Mouse (Mus musculus) thymus, adult 2 months (tissue): ENCODE data around the gene Gm49318. TPM values are rescaled to one million over a fixed set of nuclear protein-coding genes. Genes with fewer than 3 reads are reported as not detected.
A peak's percentile ranks its signal among the peaks of the same experiment; 100 is the strongest.
"Not testable (repeated sequence)": the region's sequence is repeated elsewhere in the genome, so short reads cannot be mapped to it uniquely, and the experiment has no call there.

Experiments
- DNase-seq: peaks from one replicate; pipeline ENCODE4 v3.0.0; 2021
- H3K27ac ChIP-seq: fragments of 200-500 bp; 2 replicates; pipeline ENCODE4 v1.5.1; 2012; ENCODE audit warnings: low read length, control low read depth; ENCODE audit not compliant: control insufficient read depth, insufficient read depth
- H3K27me3 ChIP-seq: fragments of 200-500 bp; 2 replicates; pipeline ENCODE4 v1.6.1; 2012; ENCODE audit warnings: mild to moderate bottlenecking, low read length, moderate library complexity, mixed read lengths; ENCODE audit not compliant: control insufficient read depth, insufficient read depth
- H3K36me3 ChIP-seq: fragments of 200-500 bp; 2 replicates; pipeline ENCODE4 v1.6.1; 2012; ENCODE audit warnings: mild to moderate bottlenecking, low read length, moderate library complexity; ENCODE audit not compliant: control insufficient read depth, insufficient read depth
- H3K4me1 ChIP-seq: fragments of 200-500 bp; replicated peaks from 2 replicates; pipeline ENCODE4 v1.6.1; 2012; ENCODE audit warnings: low read length; ENCODE audit not compliant: control insufficient read depth, insufficient read depth
- H3K4me3 ChIP-seq: fragments of 200-500 bp; 2 replicates; pipeline ENCODE4 v1.5.1; 2012; ENCODE audit warnings: mild to moderate bottlenecking, low read length, control low read depth, moderate library complexity; ENCODE audit not compliant: control insufficient read depth, insufficient read depth
- CTCF ChIP-seq: fragments of 200-500 bp; IDR thresholded peaks from 2 replicates; pipeline ENCODE4 v1.5.1; 2012; ENCODE audit warnings: mild to moderate bottlenecking, control low read depth, low read length, moderate library complexity, borderline replicate concordance; ENCODE audit not compliant: control insufficient read depth, poor library complexity, insufficient read depth; ENCODE audit errors: extremely low read depth
- POLR2A ChIP-seq: fragments of 200-500 bp; IDR thresholded peaks from 2 replicates; pipeline ENCODE4 v1.6.1; 2012; ENCODE audit warnings: mild to moderate bottlenecking, low read length, control low read depth, moderate library complexity; ENCODE audit not compliant: control insufficient read depth, poor library complexity, insufficient read depth; ENCODE audit errors: extremely low read depth
- WGBS: fragments of 180-500 bp; shearing (Covaris S2); methylation state at CpG from one replicate; pipeline ENCODE4 v1.1.7; 2018; 5-methylcytosine and 5-hydroxymethylcytosine counted together
- polyA plus RNA-seq: library from polyadenylated mRNA; depleted of rRNA; stranded (reverse); fragments of >200 nt; gene quantifications from 2 replicates; pipeline ENCODE4 v1.2.3, GENCODE M21; 2012

Gene Gm49318
- polyA plus RNA-seq, 1 experiment: not detected

GRCm38 (mm10) chr9:22089281-22089680 lies 18.2 kb upstream of the Gm49318 start:
- TF ChIP-seq CTCF (no peak), POLR2A (no peak)
- Histone ChIP-seq H3K27ac (no peak overlapping the region), H3K4me1 (peaks cover 5% of the 10 kb centered on the region), H3K36me3 (no peaks in the 10 kb centered on the region), H3K4me3 (no peak overlapping the region), H3K27me3 (no peaks in the 10 kb centered on the region)
- no peak for DNase-seq
- 98% methylated on average over 7 of the region's 7 CpGs for WGBS

GRCm38 (mm10) chr9:22087034-22087618 lies 16.1 kb upstream of the Gm49318 start:
- no peaks in the 10 kb centered on the region for H3K27me3 ChIP-seq
- H3K36me3 ChIP-seq: no peaks in the 10 kb centered on the region
- no peak overlapping the region for H3K27ac ChIP-seq
- 89% methylated on average over 2 of the region's 2 CpGs for WGBS
- DNase-seq: no peak
- TF ChIP-seq POLR2A (no peak), CTCF (no peak)
- H3K4me1 ChIP-seq: peaks cover 5% of the 10 kb centered on the region
- no peak overlapping the region for H3K4me3 ChIP-seq

- no peaks in the 10 kb centered on the region for H3K27me3 ChIP-seq
- DNase-seq: no peak
- H3K36me3 ChIP-seq: no peaks in the 10 kb centered on the region
- TF ChIP-seq CTCF: no peak
- no peak for TF ChIP-seq POLR2A
- no peak overlapping the region for H3K27ac ChIP-seq
- peaks cover 5% of the 10 kb centered on the region for H3K4me1 ChIP-seq
- 93% methylated on average over 6 of the region's 6 CpGs for WGBS
- no peak overlapping the region for H3K4me3 ChIP-seq
Measured at GRCm38 (mm10) chr9:22086012-22086411, 15.0 kb upstream of the Gm49318 start.

GRCm38 (mm10) chr9:22085022-22085834 lies 14.2 kb upstream of the Gm49318 start, which contains the start of gene Ecsit:
Gene Ecsit, minus strand, starts transcription at chr9:22085438.
- peaks cover 5% of the 10 kb centered on the region for H3K4me1 ChIP-seq
- H3K27ac ChIP-seq: no peak within 1 kb of the TSS
- DNase-seq: peak; percentile 94
- peak; percentile 58 for TF ChIP-seq POLR2A
- TF ChIP-seq CTCF: 0 out of 2 replicates have a peak, but pooled peaks have one; percentile 22
- no peaks in the 10 kb centered on the region for H3K27me3 ChIP-seq
- under 1% methylated on average over 48 of the region's 48 CpGs for WGBS
- peak within 1 kb of the TSS; percentile 79 for H3K4me3 ChIP-seq
- H3K36me3 ChIP-seq: no peaks in the 10 kb centered on the region; the same call in 1 of the 2 replicates

- no peaks in the 10 kb centered on the region for H3K27me3 ChIP-seq
- no peak overlapping the region for H3K27ac ChIP-seq
- no peak for DNase-seq
- TF ChIP-seq CTCF: no peak
- no peak for TF ChIP-seq POLR2A
- H3K4me3 ChIP-seq: peak overlapping the region; percentile 79
- H3K36me3 ChIP-seq: no peaks in the 10 kb centered on the region; the same call in 1 of the 2 replicates
- peaks cover 5% of the 10 kb centered on the region for H3K4me1 ChIP-seq
- 22% methylated on average over 4 of the region's 4 CpGs for WGBS
Measured at GRCm38 (mm10) chr9:22084667-22085021, 13.6 kb upstream of the Gm49318 start.

GRCm38 (mm10) chr9:22076223-22076622 lies 5.2 kb upstream of the Gm49318 start:
- Histone ChIP-seq H3K27me3 (no peaks in the 10 kb centered on the region), H3K4me1 (no peaks in the 10 kb centered on the region), H3K36me3 (no peaks in the 10 kb centered on the region; the same call in 1 of the 2 replicates), H3K4me3 (no peak overlapping the region), H3K27ac (no peak overlapping the region)
- TF ChIP-seq POLR2A: no peak
- TF ChIP-seq CTCF: no peak
- no peak for DNase-seq
- WGBS: 97% methylated on average over 23 of the region's 23 CpGs

- not testable (repeated sequence) for H3K4me1 ChIP-seq, H3K36me3 ChIP-seq, DNase-seq, H3K27me3 ChIP-seq, H3K4me3 ChIP-seq, H3K27ac ChIP-seq
- WGBS: 86% methylated on average over 5 of the region's 5 CpGs
Measured at GRCm38 (mm10) chr9:22075778-22076177, 4.7 kb upstream of the Gm49318 start.
